ENCODE assay signal across 16 mouse cellular contexts in genomic region chr10:95508793-95509192, GRCm38 (mm10). TPM values are rescaled to one million over a fixed set of nuclear protein-coding genes. Genes with fewer than 3 reads are reported as not detected.
A peak's percentile ranks its signal among the peaks of the same experiment; 100 is the strongest.
DNase-seq lines count a peak whose midpoint lies in the region; ATAC-seq lines count a peak whose summit lies in the region.
"Had no signal": no experiment of that assay in that cellular context is flagged by ENCODE, and none has a peak within 500 bp of the region (broad histone marks: within the 10 kb centered on the region; RNA-seq: fewer than 3 reads in every experiment).

No protein-coding gene starts in this region.

- no peaks in the 10 kb centered on the region for H3K27me3 ChIP-seq in intestine, embryonic 15.5 days (replicated peaks)
- H3K27me3 ChIP-seq: lung, embryonic 15.5 days had no signal

- no peak overlapping the region for H3K9ac ChIP-seq in intestine, embryonic 15.5 days
- H3K9ac ChIP-seq: lung, embryonic 15.5 days had no signal

- no peak overlapping the region for H3K4me3 ChIP-seq in intestine, embryonic 15.5 days (replicated peaks)
- H3K4me3 ChIP-seq: forebrain, embryonic 10.5 days; layer of hippocampus, adult 2 months; lung, embryonic 15.5 days had no signal

- no peak overlapping the region for H3K27ac ChIP-seq in intestine, embryonic 15.5 days
- H3K27ac ChIP-seq: forebrain, embryonic 10.5 days; layer of hippocampus, adult 2 months; lung, embryonic 15.5 days had no signal

- H3K36me3 ChIP-seq in intestine, embryonic 15.5 days, result no peaks in the 10 kb centered on the region
- H3K36me3 ChIP-seq: forebrain, embryonic 10.5 days; lung, embryonic 15.5 days had no signal

- intact Hi-C loops in heart, postnatal 10 days (cut with DNase I), result no loop called here

- DNase-seq in heart, adult 8-10 months (ENCODE audit: low spot score), result peak; percentile 32
- no peak for DNase-seq in heart, postnatal 10 days
- peak; percentile 28 to 32 for DNase-seq in spleen, postnatal 36 days (ENCODE audit: low spot score in 2 of 2)
- no peak for DNase-seq in spleen, adult 18-20 months
- DNase-seq in frontal cortex, postnatal 14 days (ENCODE audit: low spot score in 2 of 2), result no peak
- no peak for DNase-seq in Muller cell, postnatal 12 days (ENCODE audit: inconsistent ontology term)
- DNase-seq: adrenal gland, postnatal 36 days; cerebellum, adult 9-11 months; gastrocnemius, postnatal 14 days; kidney, adult 18-20 months; left cerebral cortex, postnatal 4 days had no signal

- ATAC-seq in inflammation-experienced regulatory T-cells, adult 6 months, result peak; percentile 72
- no peak for ATAC-seq in intestine, embryonic 15.5 days

- no peaks in the 10 kb centered on the region for H3K9me3 ChIP-seq in intestine, embryonic 15.5 days
- H3K9me3 ChIP-seq: forebrain, embryonic 10.5 days; lung, embryonic 15.5 days had no signal

- WGBS in intestine, embryonic 15.5 days, result 75% methylated on average over 6 of the region's 6 CpGs

- no peak overlapping the region for H3K4me2 ChIP-seq in intestine, embryonic 15.5 days (replicated peaks)
- H3K4me2 ChIP-seq: lung, embryonic 15.5 days had no signal

- no peaks in the 10 kb centered on the region for H3K4me1 ChIP-seq in intestine, embryonic 15.5 days (replicated peaks)
- H3K4me1 ChIP-seq: lung, embryonic 15.5 days had no signal

RNA-seq across cellular contexts. Expression of gene Ube2n, which starts 6.2 kb away (rescaled TPM):
- total RNA-seq in heart, adult 8-10 months (2022), result 100 to 1,000 TPM in 1 of 4 experiments, 10 to 100 TPM in 3; 85.8 to 102 (median 94.5) TPM
- total RNA-seq in heart, postnatal 10 days (2021), result 100 to 1,000 TPM; 118 to 134 TPM
- 100 to 1,000 TPM; 280 to 438 (median 366) TPM for polyA plus RNA-seq in inflammation-experienced regulatory T-cells, adult 6 months (2017; shearing (Covaris generic))
- polyA plus RNA-seq in intestine, embryonic 15.5 days (2015; fragmentation: Nextera tagmentation; extraction: Ambion mirVana), result 299 and 308 TPM in 2 replicates

RNA-seq across cellular contexts. Expression of gene Mrpl42, which starts 7.1 kb away (rescaled TPM):
- 100 to 1,000 TPM; 415 to 495 (median 478) TPM for total RNA-seq in heart, adult 8-10 months (2022)
- 100 to 1,000 TPM; 308 to 331 TPM for total RNA-seq in heart, postnatal 10 days (2021)
- polyA plus RNA-seq in inflammation-experienced regulatory T-cells, adult 6 months (2017; shearing (Covaris generic)), result 100 to 1,000 TPM; 164 to 240 (median 184) TPM
- 386 and 401 TPM in 2 replicates for polyA plus RNA-seq in intestine, embryonic 15.5 days (2015; fragmentation: Nextera tagmentation; extraction: Ambion mirVana)

RNA-seq across cellular contexts. Expression of gene Nudt4, which starts 55.2 kb away (rescaled TPM):
- total RNA-seq in heart, adult 8-10 months (2022), result 100 to 1,000 TPM; 276 to 382 (median 344) TPM
- total RNA-seq in heart, postnatal 10 days (2021), result 100 to 1,000 TPM; 215 to 280 TPM
- polyA plus RNA-seq in inflammation-experienced regulatory T-cells, adult 6 months (2017; shearing (Covaris generic)), result 10 to 100 TPM in 2 of 3 experiments, 1 to 10 TPM in 1; 9.7 to 17.0 (median 12.9) TPM
- 59.6 and 62.7 TPM in 2 replicates for polyA plus RNA-seq in intestine, embryonic 15.5 days (2015; fragmentation: Nextera tagmentation; extraction: Ambion mirVana)

Comparison
In these comparisons a context has a peak if more than half of its experiments do, and no peak if none do; other contexts are left out.
1. DNase-seq: peak in heart, adult 8-10 months (single experiment) and spleen, postnatal 36 days (2 of 2); none in heart, postnatal 10 days (0 of 2), spleen, adult 18-20 months (0 of 2), frontal cortex, postnatal 14 days (0 of 2) and Muller cell, postnatal 12 days (single experiment).